Mouse (Mus musculus): ENCODE results near the gene B3gnt6.

DNA sequence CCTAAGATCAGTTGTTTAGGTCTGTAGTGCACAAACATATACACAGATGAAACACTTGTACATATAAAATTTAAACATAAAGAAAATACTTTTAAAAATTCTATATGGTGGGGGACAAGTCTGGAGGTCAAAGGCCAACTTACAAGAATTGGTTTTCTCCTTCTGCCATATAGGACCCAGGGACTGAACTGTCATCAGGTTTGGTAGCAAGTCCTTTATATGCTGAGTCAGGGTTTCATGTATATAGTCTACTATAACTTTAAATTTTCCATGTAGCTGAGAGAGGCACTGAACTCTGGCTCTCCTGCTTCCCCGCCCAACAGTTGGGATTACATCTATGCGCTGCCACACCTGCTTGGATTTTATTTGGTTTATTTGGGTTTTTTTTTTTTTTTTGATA is 11.0 kb downstream of the B3gnt6 start:
- no peak for TF ChIP-seq CTCF (IDR thresholded peaks at IDR 0.05; ENCODE audit: low read depth)
- no peak for TF ChIP-seq EP300 (IDR thresholded peaks at IDR 0.05; ENCODE audit: low read depth)
